Mouse (Mus musculus) left cerebral cortex, postnatal 4 days (tissue): ENCODE measurements around the gene Gm21103. TPM values are rescaled to one million over a fixed set of nuclear protein-coding genes. Genes with fewer than 3 reads are reported as not detected.
"Not testable (repeated sequence)": the region's sequence is repeated elsewhere in the genome, so short reads cannot be mapped to it uniquely, and the experiment has no call there.

Experiments
- DNase-seq: peaks from one replicate; pipeline ENCODE4 v3.0.0-alpha.2; 2022
- intact Hi-C: fragments of 180-260 bp; cut with DNase I; formaldehyde crosslinking; loops from one replicate; pipeline ENCODE4 v1.15.1; 2025
- total RNA-seq, 2 experiments: library from RNA; stranded (reverse); gene quantifications; 2 replicates each; pipeline ENCODE4 v1.2.3; 2021

Gene Gm21103
- total RNA-seq: not detected

DNA sequence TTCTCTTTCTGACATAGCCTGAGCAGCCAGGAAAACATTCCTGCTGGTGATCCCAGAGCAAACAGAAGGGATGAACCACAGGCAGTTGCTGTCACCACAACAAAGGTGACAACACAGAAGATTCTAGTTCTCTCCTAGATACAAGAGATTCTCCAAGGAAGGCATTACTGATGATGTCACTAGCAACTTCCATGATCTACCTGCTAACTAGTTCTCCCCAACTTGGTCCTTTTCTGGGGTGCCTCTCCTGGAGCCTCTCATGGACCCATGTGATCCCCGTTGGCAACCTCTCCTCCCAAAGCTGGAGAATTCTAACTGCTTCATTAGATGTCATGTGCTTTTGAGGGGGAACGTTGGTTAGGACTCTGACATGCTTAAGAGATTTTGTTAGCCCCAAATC, at the start of gene Gm21103:
Gene Gm21103, minus strand, starts transcription at position 101 of the 400 bp plus-strand sequence.
- intact Hi-C loops, DNase-seq: not testable (repeated sequence)

- intact Hi-C loops, DNase-seq: not testable (repeated sequence)
Observed at GRCm38 (mm10) chr14:6343578-6343977, 38.9 kb upstream of the Gm21103 start, which contains the start of gene Gm3618. Gene Gm3618, minus strand, starts transcription at chr14:6343678.

- intact Hi-C loops: not testable (repeated sequence)
Observed at GRCm38 (mm10) chr14:6286931-6287715, 17.5 kb downstream of the Gm21103 start, which contains the start of gene Gm3411. Gene Gm3411, minus strand, starts transcription at chr14:6287250.

More at GRCm38 (mm10) chr14:6286931-6287715, 17.5 kb downstream of the Gm21103 start, which contains the start of gene Gm3411:
- DNase-seq: peak; percentile 38

Other genes with a start within 250 kb of the Gm21103 start
- gene Gm6337, start 246.6 kb downstream of the Gm21103 start, total RNA-seq: under 1 TPM in 1 of 2 experiments, not detected in 1; 0.28 TPM
- gene Gm8206, start 210.9 kb downstream of the Gm21103 start, total RNA-seq: 1 to 10 TPM; 1.5 to 1.7 TPM
- 1 to 10 TPM; 5.1 to 5.6 TPM for gene Gm3468, start 196.2 kb downstream of the Gm21103 start, total RNA-seq
- gene Gm3476, start 179.0 kb downstream of the Gm21103 start, total RNA-seq: not detected
- gene Gm21560, start 85.6 kb downstream of the Gm21103 start, total RNA-seq: 1 to 10 TPM; 2.6 to 3.1 TPM
- 10 to 100 TPM; 12.4 to 14.6 TPM for gene Gm3411, start 17.6 kb downstream of the Gm21103 start, total RNA-seq
- gene Gm3618, start 38.8 kb upstream of the Gm21103 start, total RNA-seq: not detected
- under 1 TPM in 1 of 2 experiments, not detected in 1; 0.54 TPM for gene Gm16440, start 85.5 kb upstream of the Gm21103 start, total RNA-seq
- 10 to 100 TPM in 1 of 2 experiments, 1 to 10 TPM in 1; 9.3 to 13.5 TPM for gene Gm3591, start 107.6 kb upstream of the Gm21103 start, total RNA-seq
- gene Gm3594, start 139.8 kb upstream of the Gm21103 start, total RNA-seq: not detected
- gene Gm8356, start 232.4 kb upstream of the Gm21103 start, total RNA-seq: not detected